Mouse (Mus musculus) C2C12 (cell line): ENCODE measurements around the gene Gm38392.

Experiments
- CTCF ChIP-seq: IDR thresholded peaks from one replicate; pipeline ENCODE4 v1.5.1; 2011; ENCODE audit not compliant: control insufficient read depth, insufficient read depth, insufficient read length
- FOSL1 ChIP-seq: IDR thresholded peaks from one replicate; pipeline ENCODE4 v1.8.0; 2011; ENCODE audit warnings: mild to moderate bottlenecking, low read length; ENCODE audit not compliant: poor library complexity, insufficient read depth, severe bottlenecking
- MAX ChIP-seq: IDR thresholded peaks from one replicate; pipeline ENCODE4 v1.6.1; 2011; ENCODE audit warnings: mild to moderate bottlenecking, control low read depth
- MYOD1 ChIP-seq: IDR thresholded peaks from one replicate; pipeline ENCODE4 v1.6.1; 2011; ENCODE audit warnings: low read depth; ENCODE audit not compliant: control insufficient read depth, insufficient read length
- MYOG ChIP-seq: IDR thresholded peaks from one replicate; pipeline ENCODE4 v1.6.1; 2011; ENCODE audit not compliant: control insufficient read depth, insufficient read length; ENCODE audit errors: extremely low read depth
- USF1 ChIP-seq: IDR thresholded peaks from one replicate; pipeline ENCODE4 v1.6.1; 2011; ENCODE audit warnings: low read depth, mild to moderate bottlenecking, control low read depth, moderate library complexity

GRCm38 (mm10) chr3:88220842-88221241 is 66.2 kb downstream of the Gm38392 start:
- TF ChIP-seq FOSL1 = no peak
- TF ChIP-seq CTCF = no peak
- TF ChIP-seq MAX = peak; percentile 80
- TF ChIP-seq USF1 = no peak
- TF ChIP-seq MYOG = no peak
- no peak for TF ChIP-seq MYOD1
